In the genomic region with DNA sequence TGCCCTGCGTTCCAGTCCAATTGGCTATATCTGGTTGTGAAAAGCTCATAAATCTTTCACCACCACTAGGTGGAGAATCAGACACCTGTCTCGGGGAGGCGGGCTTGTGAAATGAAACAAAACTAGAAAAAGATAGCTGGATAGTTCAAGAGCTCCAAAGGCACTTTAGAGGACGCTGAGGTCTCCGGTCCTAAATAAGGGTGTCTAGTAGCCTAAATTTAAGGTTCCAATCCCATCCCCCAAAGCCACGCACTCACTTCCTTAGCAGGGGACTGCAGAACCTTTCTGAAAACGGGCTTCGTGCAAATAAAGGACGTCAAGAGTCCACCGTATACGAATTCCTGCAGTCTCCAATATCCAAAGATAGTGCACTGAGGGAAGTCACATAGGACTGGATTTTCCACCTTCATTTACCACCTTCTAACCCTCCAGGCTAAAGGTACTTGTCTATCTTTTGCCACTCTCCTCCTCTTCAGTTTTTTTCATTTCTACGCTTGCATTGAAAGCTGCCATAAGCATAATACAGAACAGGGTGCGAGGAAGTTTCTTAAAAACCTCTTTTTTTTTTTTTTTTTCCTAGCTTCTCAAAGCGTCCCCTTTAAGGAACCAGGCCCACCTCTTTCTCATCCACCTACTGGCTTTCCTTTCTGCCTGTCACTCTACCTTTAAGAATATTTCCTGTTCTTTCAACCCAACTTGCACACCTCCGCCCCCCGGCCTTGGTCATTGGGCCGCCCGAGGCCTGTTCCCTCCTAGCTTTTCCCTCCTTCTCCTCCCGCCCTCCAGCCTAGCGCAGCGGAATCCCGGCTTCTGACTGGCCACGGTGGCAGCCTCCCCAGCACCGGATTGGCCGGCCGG, we compare ENCODE assay signal across 7 mouse cellular contexts. TPM values are rescaled to one million over a fixed set of nuclear protein-coding genes. Genes with fewer than 3 reads are reported as not detected.
A peak's percentile ranks its signal among the peaks of the same experiment; 100 is the strongest.
DNase-seq lines count a peak whose midpoint lies in the region; ATAC-seq lines count a peak whose summit lies in the region.

No protein-coding gene starts in this region.

- WGBS in intestine, embryonic 15.5 days = under 1% methylated on average over 26 of the region's 26 CpGs
- WGBS in midbrain, embryonic 10.5 days = 2% methylated on average over 26 of the region's 26 CpGs

- intact Hi-C loops in gastrocnemius, postnatal 36 days (cut with DNase I) = loop anchor here (2.0 kb wide), 2 partner anchors 32 to 66 kb away; no protein-coding TSS in a partner anchor
- intact Hi-C loops in left cerebral cortex, postnatal 25 days (cut with DNase I) = loop anchor here (2.0 to 5.0 kb wide), 3 partner anchors 34 to 190 kb away; partner anchors contain the start of genes Atp6v1a, Naa50 and Spice1

- peaks cover 11% of the 10 kb centered on the region for H3K4me1 ChIP-seq in intestine, embryonic 15.5 days (replicated peaks)
- H3K4me1 ChIP-seq in midbrain, embryonic 10.5 days = peaks cover 24% of the 10 kb centered on the region

- no peaks in the 10 kb centered on the region for H3K36me3 ChIP-seq in intestine, embryonic 15.5 days
- no peaks in the 10 kb centered on the region for H3K36me3 ChIP-seq in midbrain, embryonic 10.5 days

- H3K27me3 ChIP-seq in intestine, embryonic 15.5 days (replicated peaks) = no peaks in the 10 kb centered on the region
- no peaks in the 10 kb centered on the region for H3K27me3 ChIP-seq in midbrain, embryonic 10.5 days (ENCODE audit: low read depth, poor library complexity, severe bottlenecking)

- peak overlapping the region; percentile 97 for H3K4me3 ChIP-seq in intestine, embryonic 15.5 days (replicated peaks)
- peak overlapping the region; percentile 93 for H3K4me3 ChIP-seq in midbrain, embryonic 10.5 days

- H3K27ac ChIP-seq in intestine, embryonic 15.5 days = peak overlapping the region; percentile 88
- H3K27ac ChIP-seq in midbrain, embryonic 10.5 days (replicated peaks) = peak overlapping the region; percentile 99

- no peaks in the 10 kb centered on the region for H3K9me3 ChIP-seq in intestine, embryonic 15.5 days
- no peaks in the 10 kb centered on the region for H3K9me3 ChIP-seq in midbrain, embryonic 10.5 days (replicated peaks)

- H3K4me2 ChIP-seq in intestine, embryonic 15.5 days (replicated peaks) = peak overlapping the region; percentile 81

- ATAC-seq in intestine, embryonic 15.5 days = peak; percentile 99

- peak; percentile 100 for DNase-seq in adrenal gland, adult 2 months
- peak; percentile 96 for DNase-seq in embryo, embryonic 11.5 days (ENCODE audit: low read depth, low spot score)
- peak; percentile 94 to 98 for DNase-seq in gastrocnemius, postnatal 36 days
- peak; percentile 98 to 100 for DNase-seq in left cerebral cortex, postnatal 25 days (ENCODE audit: low spot score in 2 of 2)
- DNase-seq in midbrain, embryonic 10.5 days (ENCODE audit: low spot score) = peak; percentile 99
- DNase-seq in right cerebral cortex, postnatal 4 days = peak; percentile 95

- H3K9ac ChIP-seq in intestine, embryonic 15.5 days = peak overlapping the region; percentile 48

RNA-seq across cellular contexts. Expression of gene Usf3, which starts 0.5 kb away (rescaled TPM):
- total RNA-seq in adrenal gland, adult 2 months (2021) = 10 to 100 TPM; 17.0 to 24.6 TPM
- 3.1 and 5.0 TPM in 2 replicates for polyA plus RNA-seq in adrenal gland, adult 2 months (2012; rRNA removed)
- total RNA-seq in gastrocnemius, postnatal 36 days (2021) = 10 to 100 TPM; 33.2 to 35.6 TPM
- polyA plus RNA-seq in intestine, embryonic 15.5 days (2015; fragmentation: Nextera tagmentation; extraction: Ambion mirVana) = 2.6 and 3.0 TPM in 2 replicates
- 10 to 100 TPM; 37.5 to 38.4 TPM for total RNA-seq in left cerebral cortex, postnatal 25 days (2021)
- 1.7 and 2.3 TPM in 2 replicates for polyA plus RNA-seq in midbrain, embryonic 10.5 days (2016; fragmentation: Nextera tagmentation; extraction: Ambion mirVana)

RNA-seq across cellular contexts. Expression of gene Naa50, which starts 32.9 kb away (rescaled TPM):
- 10 to 100 TPM; 73.5 to 81.3 TPM for total RNA-seq in adrenal gland, adult 2 months (2021)
- 14.6 and 22.8 TPM in 2 replicates for polyA plus RNA-seq in adrenal gland, adult 2 months (2012; rRNA removed)
- total RNA-seq in gastrocnemius, postnatal 36 days (2021) = 100 to 1,000 TPM; 161 to 167 TPM
- 94.2 and 109 TPM in 2 replicates for polyA plus RNA-seq in intestine, embryonic 15.5 days (2015; fragmentation: Nextera tagmentation; extraction: Ambion mirVana)
- 10 to 100 TPM; 59.9 to 60.2 TPM for total RNA-seq in left cerebral cortex, postnatal 25 days (2021)
- 129 and 143 TPM in 2 replicates for polyA plus RNA-seq in midbrain, embryonic 10.5 days (2016; fragmentation: Nextera tagmentation; extraction: Ambion mirVana)

RNA-seq across cellular contexts. Expression of gene Atp6v1a, which starts 33.0 kb away (rescaled TPM):
- 100 to 1,000 TPM; 140 to 162 TPM for total RNA-seq in adrenal gland, adult 2 months (2021)
- polyA plus RNA-seq in adrenal gland, adult 2 months (2012; rRNA removed) = 10.5 and 12.9 TPM in 2 replicates
- 10 to 100 TPM; 20.5 to 21.6 TPM for total RNA-seq in gastrocnemius, postnatal 36 days (2021)
- 61.0 and 64.0 TPM in 2 replicates for polyA plus RNA-seq in intestine, embryonic 15.5 days (2015; fragmentation: Nextera tagmentation; extraction: Ambion mirVana)
- 100 to 1,000 TPM; 440 to 493 TPM for total RNA-seq in left cerebral cortex, postnatal 25 days (2021)
- polyA plus RNA-seq in midbrain, embryonic 10.5 days (2016; fragmentation: Nextera tagmentation; extraction: Ambion mirVana) = 43.3 and 55.5 TPM in 2 replicates

Comparison
In these comparisons a context has a peak if more than half of its experiments do, and no peak if none do; other contexts are left out.
1. Peak in every context shown above with its lines: DNase-seq, ATAC-seq, H3K4me3 ChIP-seq and H3K27ac ChIP-seq.
2. RNA of gene Atp6v1a, which starts 33.0 kb away (total RNA-seq): 440 to 493 TPM in left cerebral cortex, postnatal 25 days and 140 to 162 TPM in adrenal gland, adult 2 months; 20.5 to 21.6 TPM in gastrocnemius, postnatal 36 days; every median in the first group is over 4 times any median in the second.